Mouse (Mus musculus): ENCODE measurements around the gene 4931428L18Rik. TPM values are rescaled to one million over a fixed set of nuclear protein-coding genes. Genes with fewer than 3 reads are reported as not detected.

4931428L18Rik gene
- polyA plus RNA-seq, 1 experiment from 2014 or later: not detected

GRCm38 (mm10) chr1:31178264-31178663 is 44.2 kb downstream of the 4931428L18Rik start:
- no peak overlapping the region for H3K9ac ChIP-seq
- no peaks in the 10 kb centered on the region for H3K9me3 ChIP-seq
- 34% methylated on average over 1 of the region's 1 CpGs for WGBS
- no peak overlapping the region for H3K4me3 ChIP-seq
- H3K36me3 ChIP-seq: no peaks in the 10 kb centered on the region
- no peaks in the 10 kb centered on the region for H3K27me3 ChIP-seq
- no peak overlapping the region for H3K27ac ChIP-seq (replicated peaks)
- no peak overlapping the region for H3K4me2 ChIP-seq
- no peaks in the 10 kb centered on the region for H3K4me1 ChIP-seq (replicated peaks)
- ATAC-seq (ENCODE audit: low FRiP score, low read depth): peak; percentile 56; the same call in 1 of the 2 replicates

GRCm38 (mm10) chr1:31176101-31176500 is 46.4 kb downstream of the 4931428L18Rik start, which contains the start of gene Lgsn:
TSS of gene Lgsn (plus strand) at chr1:31176401.
- Histone ChIP-seq H3K9me3 (no peaks in the 10 kb centered on the region), H3K36me3 (no peaks in the 10 kb centered on the region), H3K4me2 (no peak within 1 kb of the TSS), H3K4me1 (replicated peaks) (no peaks in the 10 kb centered on the region), H3K9ac (no peak within 1 kb of the TSS), H3K27ac (replicated peaks) (no peak within 1 kb of the TSS), H3K4me3 (no peak within 1 kb of the TSS), H3K27me3 (no peaks in the 10 kb centered on the region)
- ATAC-seq (ENCODE audit: low FRiP score, low read depth): no peak
- 74% methylated on average over 5 of the region's 5 CpGs for WGBS

GRCm38 (mm10) chr1:31175401-31175800 is 47.1 kb downstream of the 4931428L18Rik start:
- Histone ChIP-seq H3K4me1 (replicated peaks) (no peaks in the 10 kb centered on the region), H3K4me2 (no peak overlapping the region), H3K9ac (no peak overlapping the region), H3K27me3 (no peaks in the 10 kb centered on the region), H3K27ac (replicated peaks) (no peak overlapping the region), H3K36me3 (no peaks in the 10 kb centered on the region), H3K4me3 (no peak overlapping the region), H3K9me3 (no peaks in the 10 kb centered on the region)
- WGBS: 78% methylated on average over 3 of the region's 3 CpGs
- ATAC-seq (ENCODE audit: low FRiP score, low read depth): no peak

- Histone ChIP-seq H3K36me3 (no peaks in the 10 kb centered on the region), H3K27me3 (no peaks in the 10 kb centered on the region), H3K4me1 (replicated peaks) (no peaks in the 10 kb centered on the region), H3K27ac (replicated peaks) (no peak overlapping the region), H3K9ac (no peak overlapping the region), H3K4me2 (no peak overlapping the region), H3K4me3 (no peak overlapping the region), H3K9me3 (no peaks in the 10 kb centered on the region)
- 90% methylated on average over 7 of the region's 7 CpGs for WGBS
- no peak for ATAC-seq (ENCODE audit: low FRiP score, low read depth)
Observed at GRCm38 (mm10) chr1:31165326-31166121, 57.0 kb downstream of the 4931428L18Rik start.

- H3K27ac ChIP-seq (replicated peaks): no peak overlapping the region
- H3K9me3 ChIP-seq: no peaks in the 10 kb centered on the region
- no peak overlapping the region for H3K4me2 ChIP-seq
- no peaks in the 10 kb centered on the region for H3K27me3 ChIP-seq
- no peak for ATAC-seq (ENCODE audit: low FRiP score, low read depth)
- H3K9ac ChIP-seq: no peak overlapping the region
- no peaks in the 10 kb centered on the region for H3K36me3 ChIP-seq
- H3K4me1 ChIP-seq (replicated peaks): no peaks in the 10 kb centered on the region
- H3K4me3 ChIP-seq: no peak overlapping the region
- WGBS: 84% methylated on average over 18 of the region's 18 CpGs
Observed at GRCm38 (mm10) chr1:31164527-31165189, 57.8 kb downstream of the 4931428L18Rik start.

GRCm38 (mm10) chr1:31156884-31157283 is 65.6 kb downstream of the 4931428L18Rik start:
- Histone ChIP-seq H3K9me3 (no peaks in the 10 kb centered on the region), H3K9ac (no peak overlapping the region), H3K27ac (replicated peaks) (no peak overlapping the region), H3K36me3 (no peaks in the 10 kb centered on the region), H3K4me2 (no peak overlapping the region), H3K4me3 (no peak overlapping the region), H3K27me3 (no peaks in the 10 kb centered on the region), H3K4me1 (replicated peaks) (no peaks in the 10 kb centered on the region)
- 93% methylated on average over 2 of the region's 2 CpGs for WGBS
- no peak for ATAC-seq (ENCODE audit: low FRiP score, low read depth)

GRCm38 (mm10) chr1:31156185-31156584 is 66.3 kb downstream of the 4931428L18Rik start:
- no peak overlapping the region for H3K4me3 ChIP-seq
- H3K4me1 ChIP-seq (replicated peaks): no peaks in the 10 kb centered on the region
- H3K9ac ChIP-seq: no peak overlapping the region
- no peak for ATAC-seq (ENCODE audit: low FRiP score, low read depth)
- no peak overlapping the region for H3K27ac ChIP-seq (replicated peaks)
- no peaks in the 10 kb centered on the region for H3K27me3 ChIP-seq
- H3K9me3 ChIP-seq: no peaks in the 10 kb centered on the region
- WGBS: 90% methylated on average over 2 of the region's 2 CpGs
- H3K36me3 ChIP-seq: no peaks in the 10 kb centered on the region
- H3K4me2 ChIP-seq: no peak overlapping the region

- no peaks in the 10 kb centered on the region for H3K4me1 ChIP-seq (replicated peaks)
- WGBS: 23% methylated on average over 7 of the region's 7 CpGs
- peak; percentile 68; the same call in 1 of the 2 replicates for ATAC-seq (ENCODE audit: low FRiP score, low read depth)
Observed at GRCm38 (mm10) chr1:31153793-31154349, 68.6 kb downstream of the 4931428L18Rik start.

GRCm38 (mm10) chr1:31152799-31153426 is 69.6 kb downstream of the 4931428L18Rik start:
- no peaks in the 10 kb centered on the region for H3K27me3 ChIP-seq
- H3K4me1 ChIP-seq (replicated peaks): no peaks in the 10 kb centered on the region
- 70% methylated on average over 2 of the region's 2 CpGs for WGBS
- peak; percentile 39; the same call in 1 of the 2 replicates for ATAC-seq (ENCODE audit: low FRiP score, low read depth)
- no peak overlapping the region for H3K27ac ChIP-seq (replicated peaks)
- no peak overlapping the region for H3K4me3 ChIP-seq
- H3K36me3 ChIP-seq: no peaks in the 10 kb centered on the region
- H3K9ac ChIP-seq: no peak overlapping the region
- no peaks in the 10 kb centered on the region for H3K9me3 ChIP-seq
- no peak overlapping the region for H3K4me2 ChIP-seq

More at GRCm38 (mm10) chr1:31153793-31154349, 68.6 kb downstream of the 4931428L18Rik start:
- H3K27me3 ChIP-seq: no peaks in the 10 kb centered on the region
- no peak overlapping the region for H3K27ac ChIP-seq (replicated peaks)
- no peaks in the 10 kb centered on the region for H3K36me3 ChIP-seq
- no peaks in the 10 kb centered on the region for H3K9me3 ChIP-seq
- H3K4me3 ChIP-seq: no peak overlapping the region
- no peak overlapping the region for H3K9ac ChIP-seq
- no peak overlapping the region for H3K4me2 ChIP-seq

- Histone ChIP-seq H3K9me3 (no peaks in the 10 kb centered on the region), H3K27me3 (no peaks in the 10 kb centered on the region), H3K27ac (replicated peaks) (no peak overlapping the region), H3K4me1 (replicated peaks) (no peaks in the 10 kb centered on the region), H3K4me3 (no peak overlapping the region), H3K9ac (no peak overlapping the region), H3K4me2 (no peak overlapping the region), H3K36me3 (no peaks in the 10 kb centered on the region)
- no peak for ATAC-seq (ENCODE audit: low FRiP score, low read depth)
- 56% methylated on average over 3 of the region's 3 CpGs for WGBS
Observed at GRCm38 (mm10) chr1:31150546-31150945, 71.9 kb downstream of the 4931428L18Rik start.

GRCm38 (mm10) chr1:31149671-31150070 is 72.8 kb downstream of the 4931428L18Rik start:
- Histone ChIP-seq H3K36me3 (no peaks in the 10 kb centered on the region), H3K4me3 (no peak overlapping the region), H3K4me2 (no peak overlapping the region), H3K27ac (replicated peaks) (no peak overlapping the region), H3K9me3 (no peaks in the 10 kb centered on the region), H3K4me1 (replicated peaks) (no peaks in the 10 kb centered on the region), H3K27me3 (no peaks in the 10 kb centered on the region), H3K9ac (no peak overlapping the region)
- ATAC-seq (ENCODE audit: low FRiP score, low read depth): no peak
- WGBS: 57% methylated on average over 6 of the region's 6 CpGs

- no peaks in the 10 kb centered on the region for H3K9me3 ChIP-seq
- no peak overlapping the region for H3K4me3 ChIP-seq
- H3K36me3 ChIP-seq: no peaks in the 10 kb centered on the region
- no peaks in the 10 kb centered on the region for H3K4me1 ChIP-seq (replicated peaks)
- ATAC-seq (ENCODE audit: low FRiP score, low read depth): no peak
- H3K4me2 ChIP-seq: no peak overlapping the region
- no peak overlapping the region for H3K27ac ChIP-seq (replicated peaks)
- H3K27me3 ChIP-seq: no peaks in the 10 kb centered on the region
- H3K9ac ChIP-seq: no peak overlapping the region
- 87% methylated on average over 2 of the region's 2 CpGs for WGBS
Observed at GRCm38 (mm10) chr1:31143571-31143970, 78.9 kb downstream of the 4931428L18Rik start.

Data from hindbrain, embryonic 15.5 days (tissue).